Mouse (Mus musculus): ENCODE measurements at regions not wholly inside any gene's neighbourhood (a gene's known extent, or its start where the extent isn't known, plus 50 kb on each side); places are given as distances from the start of the nearest gene placed in this dataset.
"Not testable (repeated sequence)": the region's sequence is repeated elsewhere in the genome, so short reads cannot be mapped to it uniquely, and the experiment has no call there.

DNA sequence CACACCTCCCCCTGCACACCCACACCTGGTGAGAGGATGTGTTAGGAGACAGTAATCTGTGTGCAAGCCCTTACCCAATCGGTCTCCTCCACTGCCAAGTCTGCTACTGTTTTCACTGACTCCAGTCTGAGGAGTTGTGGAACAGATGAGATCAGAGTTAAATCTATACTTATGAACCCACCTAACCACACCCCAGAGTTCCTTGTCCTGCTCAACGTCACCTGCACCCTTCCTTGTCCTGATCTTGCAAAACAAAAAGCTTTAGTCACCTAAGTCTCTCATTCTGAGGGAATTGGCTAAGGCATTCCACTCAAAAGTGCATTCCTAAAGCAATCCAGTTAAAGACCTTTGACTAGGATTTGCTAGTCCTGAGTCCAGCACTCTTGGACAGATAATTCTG lies 203.9 kb upstream of the Irx1 start:
- DNase-seq: no peak
- intact Hi-C loops (cut with DNase I): no loop called here

DNA sequence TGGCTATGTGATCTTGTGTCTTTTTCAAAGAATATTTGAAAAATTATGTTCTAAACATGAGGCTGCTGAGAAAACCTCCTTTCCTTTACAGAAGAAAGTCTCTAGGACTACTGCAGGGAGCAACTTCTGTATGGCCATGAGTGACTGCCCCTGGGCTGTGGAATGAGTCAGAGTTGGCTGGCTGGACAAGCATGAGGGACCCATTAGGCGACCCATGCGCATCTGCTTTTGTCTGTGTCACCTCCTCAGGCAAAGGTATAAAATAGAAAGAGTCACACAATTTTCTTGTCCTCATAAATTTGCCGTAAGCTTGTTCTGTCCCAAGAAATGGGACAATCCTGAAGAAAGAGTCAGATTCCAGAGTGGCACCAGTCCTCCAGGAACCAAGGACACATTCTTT lies 220.1 kb upstream of the Irx1 start:
- intact Hi-C loops (cut with DNase I): no loop called here
- no peak for DNase-seq

DNA sequence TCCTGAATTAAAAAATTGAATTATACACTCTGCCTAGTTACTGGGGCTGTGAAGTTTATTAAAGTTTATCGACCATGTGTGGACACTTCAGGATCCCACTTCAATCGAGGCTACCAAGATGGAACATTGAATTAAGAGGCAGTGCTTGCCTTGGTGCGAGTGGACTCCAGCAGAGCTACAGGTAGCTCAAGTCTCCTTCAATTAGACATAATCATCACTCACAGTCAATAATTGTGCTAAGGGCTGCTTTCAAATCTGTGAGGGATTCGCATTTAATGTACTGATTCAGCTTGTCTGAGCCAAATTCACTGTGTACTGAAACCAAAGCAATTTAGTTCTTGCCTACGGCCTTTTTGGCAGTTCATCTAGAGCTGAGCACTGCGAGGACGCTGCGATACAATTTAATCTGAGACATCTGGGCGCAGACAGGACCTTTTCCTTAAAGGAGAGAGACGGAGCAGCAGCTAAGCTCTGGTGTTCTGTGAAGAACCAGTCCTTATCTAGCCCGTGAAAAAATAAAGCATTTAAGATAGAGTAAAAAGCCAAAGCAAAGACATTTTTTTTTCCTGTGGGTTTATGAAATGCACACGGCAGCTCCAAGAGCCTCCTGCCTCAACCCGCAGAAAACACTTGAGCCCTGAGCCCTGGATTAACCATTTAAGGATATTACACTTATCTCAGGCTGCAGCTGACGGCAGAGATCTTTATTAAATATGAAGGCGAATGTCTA lies 220.8 kb upstream of the Irx1 start:
- DNase-seq: no peak
- intact Hi-C loops (cut with DNase I): no loop called here

DNA sequence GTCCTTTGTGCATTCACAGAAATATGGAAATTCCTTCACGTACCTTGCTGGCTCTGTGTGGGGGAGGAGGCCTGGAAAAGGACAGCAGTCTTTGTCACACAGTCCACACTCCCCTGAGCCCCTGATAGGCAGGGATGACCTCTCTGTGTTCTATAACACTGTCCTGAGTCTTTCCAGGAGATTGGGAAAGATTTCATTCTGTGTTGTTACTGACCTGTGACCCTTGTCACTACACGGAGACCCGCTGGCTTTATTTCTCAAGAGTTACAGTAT lies 221.3 kb upstream of the Irx1 start:
- DNase-seq: no peak
- intact Hi-C loops (cut with DNase I): no loop called here

DNA sequence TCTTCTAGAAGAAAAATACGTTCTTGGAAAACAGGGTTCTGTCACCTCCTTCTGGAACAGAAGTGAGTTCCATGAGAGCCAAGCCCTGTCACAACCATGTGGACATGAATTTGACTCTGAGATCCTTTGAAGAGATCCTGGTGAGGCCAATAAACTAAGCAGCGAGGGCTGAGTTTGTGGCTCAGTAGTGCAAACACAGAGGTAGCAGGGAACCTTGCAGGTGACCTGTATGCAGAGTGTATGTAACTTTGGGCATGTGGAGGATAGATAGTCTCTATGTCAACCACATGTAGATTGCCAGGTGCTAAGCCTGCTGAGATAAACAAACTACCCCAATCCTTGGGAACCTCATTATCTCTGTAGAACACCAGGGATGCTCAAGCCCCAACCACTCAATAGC lies 232.4 kb upstream of the Irx1 start:
- intact Hi-C loops (cut with DNase I): no loop called here

DNA sequence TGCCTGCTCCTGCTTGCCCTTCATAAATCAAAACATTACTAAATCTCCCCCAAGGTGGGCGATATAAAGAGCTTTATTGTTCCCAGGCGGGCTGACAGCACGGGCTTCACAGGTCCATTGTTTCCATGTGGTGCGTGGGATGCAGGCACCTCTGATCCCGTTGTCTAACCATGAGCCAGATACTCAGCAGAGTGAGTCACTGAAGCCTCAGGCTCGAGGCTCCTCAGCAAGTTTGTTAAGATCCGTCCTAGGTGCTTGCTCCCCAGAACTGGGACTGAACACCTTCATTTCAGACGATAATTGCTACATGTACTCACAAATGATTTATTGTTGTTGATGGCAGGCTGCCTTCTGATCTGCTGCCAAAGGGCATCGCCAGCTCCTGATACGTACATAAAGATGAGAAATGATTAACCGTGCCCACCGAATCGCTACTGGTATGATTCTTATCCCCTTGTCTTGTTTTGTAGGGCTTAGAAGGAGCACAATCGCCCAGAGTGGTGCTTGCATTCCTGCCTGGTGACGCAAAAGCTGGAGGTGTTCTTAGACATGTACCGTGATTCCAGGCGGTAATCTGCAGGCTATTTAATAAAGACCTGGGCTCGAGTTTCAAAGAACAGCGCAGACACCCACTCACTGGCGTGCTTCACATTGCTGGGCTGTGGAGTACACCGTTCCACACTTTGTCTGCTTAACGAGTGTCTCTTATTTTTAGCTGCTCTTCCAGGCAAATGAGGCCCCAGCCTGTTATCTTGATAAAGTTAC lies 235.0 kb upstream of the Irx1 start:
- peak in 1 of 2 experiments; percentile 9 for DNase-seq

More for the DNA sequence above, 232.4 kb upstream of the Irx1 start:
- no peak for DNase-seq

DNA sequence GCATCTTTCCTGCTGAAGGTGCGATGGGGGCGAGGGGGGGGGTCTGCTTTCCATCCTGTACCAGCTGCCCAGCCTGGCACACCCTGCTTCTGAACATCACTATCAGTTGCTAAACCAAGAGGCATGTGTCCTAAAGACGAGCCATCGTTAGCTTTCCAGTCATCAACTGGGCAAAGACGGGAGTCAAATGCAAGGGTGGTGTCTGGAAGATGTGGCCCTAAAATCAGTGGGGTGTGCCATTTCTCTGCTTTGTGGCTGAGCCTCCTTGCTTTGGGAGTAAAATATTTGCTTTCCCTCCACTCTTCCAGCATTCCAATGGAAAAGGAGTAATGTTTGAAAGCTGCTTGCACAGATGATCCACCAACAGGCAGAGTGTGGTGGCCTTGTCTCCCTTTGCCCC lies 246.0 kb upstream of the Irx1 start:
- DNase-seq: no peak
- intact Hi-C loops (cut with DNase I): no loop called here

More for the DNA sequence above, 235.0 kb upstream of the Irx1 start:
- intact Hi-C loops (cut with DNase I): no loop called here

DNA sequence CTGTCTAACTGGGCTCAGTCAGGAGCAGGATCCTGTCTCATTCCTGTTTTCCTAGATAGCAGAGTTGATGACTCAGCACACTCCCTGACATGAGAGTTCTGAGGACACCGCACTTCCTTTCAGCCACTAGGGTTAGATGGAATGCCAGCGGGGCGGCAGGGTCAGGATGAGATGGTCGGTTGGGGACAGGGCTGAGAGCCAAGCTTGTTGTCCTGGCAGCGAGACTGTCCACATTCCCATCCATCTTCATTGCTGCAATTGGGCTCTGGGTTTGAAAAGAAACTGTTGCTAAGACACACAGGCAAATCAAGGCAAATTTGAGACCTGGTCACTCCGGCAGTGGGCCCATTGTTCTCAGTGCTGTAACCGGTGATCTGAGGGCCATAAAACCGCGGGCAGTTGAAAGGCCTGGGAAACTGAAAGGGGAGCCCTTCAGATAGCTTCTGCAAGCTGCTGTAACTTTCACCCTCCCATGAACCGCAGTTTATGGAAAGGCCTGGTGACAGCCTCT lies 246.5 kb upstream of the Irx1 start:
- intact Hi-C loops (cut with DNase I): no loop called here

DNA sequence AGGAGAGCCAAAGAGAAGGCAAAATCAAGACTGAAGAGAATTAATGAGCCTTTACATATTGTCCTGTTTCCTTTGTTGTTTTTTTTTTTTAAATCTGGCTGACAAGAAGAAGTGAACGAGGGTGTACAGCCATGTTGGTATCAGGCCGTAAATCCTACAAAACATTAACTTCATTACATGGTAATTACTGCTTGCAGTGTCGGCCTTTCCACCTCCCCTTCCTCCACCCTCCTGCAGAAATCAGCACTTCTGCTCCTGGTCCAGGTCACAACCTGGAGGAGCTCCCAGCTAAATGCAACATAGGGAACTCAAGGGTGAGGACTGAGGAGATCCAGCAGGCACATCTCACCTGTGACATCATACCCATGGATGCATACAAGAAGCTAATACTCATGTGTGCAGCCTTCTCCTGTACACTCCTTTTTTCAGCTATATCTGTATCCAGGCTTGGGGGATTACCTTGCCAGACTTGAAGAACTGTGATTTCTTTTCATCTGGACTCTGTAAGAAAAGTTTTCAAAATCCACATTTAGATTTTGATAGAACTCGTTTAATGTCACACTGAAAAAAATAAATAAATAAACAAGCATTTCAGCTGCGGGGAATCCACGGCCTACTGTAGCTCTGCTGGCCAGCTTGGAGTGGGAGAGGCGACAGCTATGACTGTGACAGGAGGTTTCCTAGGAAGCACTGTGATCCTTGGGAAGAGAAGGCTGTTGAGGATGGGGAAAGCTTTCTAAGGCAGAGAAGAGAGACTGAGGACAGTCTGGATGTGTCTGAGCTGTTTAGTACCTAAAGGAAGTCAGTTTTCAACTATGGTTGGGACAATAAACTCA lies 247.2 kb upstream of the Irx1 start:
- intact Hi-C loops (cut with DNase I): no loop called here
- DNase-seq: no peak

More for the DNA sequence above, 246.5 kb upstream of the Irx1 start:
- DNase-seq: no peak

DNA sequence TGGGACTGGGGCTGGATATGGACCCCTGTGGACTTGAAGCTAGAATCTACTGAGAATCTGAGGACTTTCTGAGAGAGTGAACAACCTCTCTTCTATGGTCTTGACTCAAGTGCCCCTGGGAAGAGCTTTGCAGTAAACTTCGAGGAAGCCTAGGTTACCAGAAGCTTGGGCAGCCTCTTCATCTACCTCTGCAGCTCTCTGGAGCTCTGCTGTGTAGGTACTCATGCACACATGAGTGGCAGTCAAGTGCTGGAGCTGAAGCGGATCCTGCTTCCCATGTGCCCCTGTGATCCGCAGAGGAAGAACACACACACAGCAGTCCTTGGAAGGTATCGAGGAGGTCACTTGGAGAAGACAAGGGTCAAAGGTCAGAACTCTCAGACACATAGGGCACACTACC lies 248.2 kb upstream of the Irx1 start:
- intact Hi-C loops (cut with DNase I): no loop called here
- DNase-seq: no peak

DNA sequence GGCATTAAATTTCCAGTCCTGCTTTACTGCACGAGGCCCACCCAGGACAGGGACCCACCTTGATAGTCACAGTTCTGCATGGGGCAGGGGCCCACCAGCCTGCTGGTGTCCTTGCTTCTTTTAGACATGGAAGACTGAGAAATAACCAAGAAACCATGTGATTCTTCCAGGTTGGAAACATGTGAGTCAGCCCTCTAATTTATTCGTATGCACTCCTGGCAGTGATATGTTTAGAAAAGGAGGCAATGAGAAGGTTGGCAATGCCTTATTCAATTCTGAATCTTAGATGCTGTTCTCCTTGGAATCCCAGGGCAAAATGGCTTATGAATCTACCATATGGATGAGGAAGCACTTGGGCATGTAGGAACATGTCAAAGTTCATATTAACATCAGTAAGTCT lies 249.2 kb upstream of the Irx1 start:
- intact Hi-C loops (cut with DNase I): no loop called here
- no peak for DNase-seq

DNA sequence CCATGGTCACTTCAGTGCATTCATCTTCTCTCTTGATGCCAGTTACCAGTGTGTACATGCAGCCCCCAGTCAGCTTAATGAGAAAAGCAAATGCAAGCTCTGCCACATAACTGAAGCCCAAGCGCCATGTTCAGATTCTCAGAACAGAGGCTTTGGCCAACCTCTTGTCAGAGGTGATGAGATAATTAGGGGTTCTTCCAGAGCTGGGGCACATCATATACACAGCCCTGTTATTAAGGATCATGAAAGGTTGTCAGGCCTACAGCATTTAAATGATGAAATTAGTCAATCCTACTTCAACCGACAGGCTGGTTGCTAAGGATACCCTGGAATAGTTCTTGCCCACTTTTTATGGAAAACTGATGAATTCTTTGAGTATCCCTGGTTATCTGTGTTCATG lies 255.8 kb upstream of the Irx1 start:
- no peak for DNase-seq
- intact Hi-C loops (cut with DNase I): no loop called here

DNA sequence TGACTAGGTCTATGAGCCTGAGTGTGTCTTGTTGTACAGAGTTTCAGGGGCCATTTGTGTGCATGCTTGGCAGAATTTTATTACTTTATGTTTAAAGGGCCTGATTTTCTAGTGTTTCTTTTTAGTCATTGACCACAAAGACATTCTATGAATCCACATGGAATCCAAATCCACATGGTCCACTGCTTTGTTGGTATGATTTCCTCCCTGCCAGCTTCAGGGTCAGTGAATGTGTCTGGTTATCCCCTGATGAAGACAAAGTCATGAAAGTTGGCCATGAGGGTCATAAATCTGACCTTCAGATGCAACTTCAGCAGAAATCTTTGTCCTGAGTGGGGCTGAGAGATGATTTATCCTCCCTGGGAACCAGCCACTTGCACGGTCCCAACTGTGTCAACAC lies 263.6 kb upstream of the Irx1 start:
- DNase-seq: no peak
- intact Hi-C loops (cut with DNase I): no loop called here

DNA sequence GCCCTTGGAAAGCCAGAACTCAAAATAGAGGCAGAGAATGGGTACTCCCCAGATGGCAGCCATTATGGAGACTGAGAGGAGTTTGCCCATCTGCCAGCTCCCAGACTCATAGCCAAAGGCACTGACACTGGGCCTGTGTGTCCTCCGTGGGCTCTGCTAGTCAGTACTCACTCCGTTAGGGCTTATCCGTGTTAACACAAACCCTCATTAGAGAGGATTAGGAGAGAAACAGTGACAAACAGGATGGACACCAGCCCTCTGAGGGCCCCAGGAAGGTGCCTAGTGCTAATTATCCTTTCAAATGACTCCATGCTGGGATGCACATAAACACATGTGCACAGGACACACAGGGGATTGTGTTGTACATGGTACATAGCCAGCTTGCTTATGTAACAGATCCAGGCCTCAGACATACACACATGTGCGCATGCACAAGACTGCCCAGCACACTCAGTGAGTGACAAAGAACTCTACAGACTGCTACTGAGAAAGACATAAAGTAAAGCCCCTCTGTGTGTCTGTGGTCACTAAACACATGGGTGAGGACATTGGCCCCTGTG lies 267.6 kb upstream of the Irx1 start:
- DNase-seq: no peak
- intact Hi-C loops (cut with DNase I): no loop called here

DNA sequence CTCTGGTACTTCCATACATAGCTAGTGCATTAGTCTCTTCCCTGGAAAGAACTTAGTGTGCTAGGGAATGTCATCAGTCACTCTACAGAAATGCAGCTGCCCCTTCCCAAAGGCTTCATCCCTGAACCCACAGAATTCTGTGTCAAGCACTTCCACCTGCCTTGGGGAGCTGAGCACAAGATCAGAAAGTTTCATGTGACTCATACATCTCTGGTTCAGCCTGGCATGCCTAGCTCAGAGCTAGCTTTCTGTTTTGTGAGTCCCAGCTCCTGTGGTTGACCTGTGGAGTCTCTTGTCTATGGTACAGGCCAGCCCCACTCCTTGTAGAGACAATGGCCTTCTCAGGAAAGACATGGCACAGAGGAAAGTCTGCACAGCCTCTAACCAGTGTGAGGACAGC lies 268.6 kb upstream of the Irx1 start:
- intact Hi-C loops (cut with DNase I): no loop called here

DNA sequence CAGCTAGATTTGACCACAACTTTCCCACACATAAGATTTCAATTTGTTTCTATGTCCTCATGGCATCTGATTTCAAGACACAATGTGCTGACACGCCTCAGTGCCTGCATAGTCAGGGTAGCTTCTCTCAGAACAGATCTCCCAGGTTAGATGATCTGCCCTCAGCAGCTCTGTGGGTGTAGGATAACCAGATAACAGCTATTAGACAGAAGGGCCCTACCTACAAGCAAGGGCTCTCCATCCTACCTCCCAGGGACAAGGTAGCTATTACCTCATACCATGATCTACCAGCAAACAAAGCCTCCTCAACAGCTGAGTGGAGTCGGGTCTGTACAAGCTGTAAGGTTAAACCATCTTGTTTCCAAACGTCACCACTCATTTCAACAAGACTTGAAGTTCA lies 278.4 kb upstream of the Irx1 start:
- no peak for DNase-seq

More for the DNA sequence above, 268.6 kb upstream of the Irx1 start:
- DNase-seq: no peak

DNA sequence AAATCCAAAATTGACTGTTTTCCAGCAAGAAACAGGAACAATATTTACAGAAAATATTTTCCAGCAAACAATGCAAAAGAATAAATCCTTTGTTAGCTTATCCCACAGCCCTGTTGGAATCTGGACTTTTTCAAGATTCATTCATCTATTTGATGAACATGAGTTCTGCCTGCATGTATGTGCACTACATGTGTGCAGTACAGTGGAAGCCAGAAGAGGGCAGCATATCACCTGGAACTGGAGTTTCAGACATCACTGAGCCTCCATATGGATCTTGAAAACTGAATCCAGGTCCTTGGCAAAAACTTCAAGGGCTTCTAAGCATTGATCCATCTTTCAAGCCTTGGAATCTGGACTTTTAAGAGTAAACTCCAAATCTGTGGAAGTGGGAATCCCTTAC lies 286.9 kb upstream of the Irx1 start:
- intact Hi-C loops (cut with DNase I): no loop called here
- DNase-seq: no peak

More for the DNA sequence above, 278.4 kb upstream of the Irx1 start:
- intact Hi-C loops (cut with DNase I): no loop called here

DNA sequence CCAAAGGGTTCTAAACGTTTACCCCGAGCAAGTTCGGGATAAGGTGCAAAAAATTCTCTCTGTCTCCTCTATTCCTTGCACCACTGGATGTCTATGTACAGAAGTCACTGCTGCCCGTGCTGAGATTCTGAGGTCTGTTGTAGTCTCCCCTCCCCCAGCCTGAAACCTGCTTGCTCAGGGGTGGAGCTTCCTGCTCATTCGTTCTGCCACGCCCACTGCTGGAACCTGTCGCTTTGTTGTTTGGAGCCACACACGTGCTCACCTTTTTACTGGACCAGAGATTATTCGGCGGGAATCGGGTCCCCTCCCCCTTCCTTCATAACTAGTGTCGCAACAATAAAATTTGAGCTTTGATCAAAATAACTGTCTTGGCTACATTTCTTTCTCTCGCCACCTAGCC lies 289.7 kb upstream of the Irx1 start:
- DNase-seq; intact Hi-C loops (cut with DNase I): not testable (repeated sequence)

DNA sequence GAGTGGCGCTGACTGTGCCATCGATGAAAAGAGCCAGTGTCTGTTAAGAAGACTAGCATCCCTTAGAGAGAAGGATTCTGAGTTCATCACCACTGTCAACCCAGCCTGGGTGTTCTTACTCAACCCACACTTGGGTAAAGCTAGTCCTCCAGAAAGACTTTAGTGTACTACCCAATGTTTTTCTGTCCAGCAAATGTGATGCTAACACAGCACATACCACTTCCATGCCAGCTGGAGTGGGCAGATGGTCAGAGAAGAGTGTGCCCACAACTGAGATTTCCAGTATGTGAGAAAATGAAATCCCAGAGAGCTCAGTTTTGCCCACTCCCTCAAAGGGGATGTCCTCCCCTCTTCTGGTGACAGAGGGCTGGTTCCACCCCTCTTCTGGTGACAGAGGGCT lies 295.3 kb upstream of the Irx1 start:
- intact Hi-C loops (cut with DNase I): no loop called here
- DNase-seq: no peak

DNA sequence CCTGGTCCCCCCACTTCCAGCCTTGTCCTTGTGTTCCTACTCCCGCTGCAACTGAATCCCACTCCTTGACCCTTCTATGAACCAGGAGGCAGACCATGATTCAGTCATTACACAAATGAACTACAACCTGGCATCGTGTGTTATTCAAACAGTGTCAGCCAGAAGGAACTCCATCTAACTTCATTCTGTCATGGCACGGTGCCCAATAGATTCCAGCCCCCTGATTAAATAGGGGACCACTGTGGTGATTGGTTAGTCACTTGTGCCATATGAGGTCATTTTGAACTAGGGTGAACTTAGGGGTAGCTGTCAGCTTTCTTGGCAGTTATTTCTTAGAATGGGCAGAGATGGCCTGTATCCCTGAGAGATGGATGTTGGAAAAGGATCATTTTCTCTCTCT lies 300.9 kb upstream of the Irx1 start:
- intact Hi-C loops (cut with DNase I): no loop called here
- no peak for DNase-seq

DNA sequence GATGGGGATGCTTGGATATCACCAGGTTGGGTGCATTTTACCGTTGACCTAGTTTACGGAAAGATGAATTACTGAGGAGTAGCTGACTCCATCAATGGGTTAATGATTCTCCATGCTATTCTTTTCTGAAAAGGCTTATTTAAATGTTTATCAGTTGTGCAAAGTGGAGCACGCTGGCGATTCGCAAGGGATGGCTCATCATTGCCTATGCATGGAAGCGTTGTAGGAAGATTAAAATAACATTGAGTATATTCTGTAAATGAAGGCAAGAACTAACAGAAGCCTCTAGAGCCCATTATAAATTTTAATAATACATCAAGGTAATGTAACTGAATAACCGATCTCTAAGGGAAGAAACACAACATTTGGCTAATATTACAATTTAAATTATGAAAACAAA lies 301.6 kb upstream of the Irx1 start:
- intact Hi-C loops (cut with DNase I): no loop called here
- DNase-seq: no peak
